Mouse (Mus musculus): ENCODE results near the gene Sh3pxd2a. TPM values are rescaled to one million over a fixed set of nuclear protein-coding genes. Genes with fewer than 3 reads are reported as not detected.

Sh3pxd2a gene
- polyA plus RNA-seq, 1 experiment: 15.5 TPM

DNA sequence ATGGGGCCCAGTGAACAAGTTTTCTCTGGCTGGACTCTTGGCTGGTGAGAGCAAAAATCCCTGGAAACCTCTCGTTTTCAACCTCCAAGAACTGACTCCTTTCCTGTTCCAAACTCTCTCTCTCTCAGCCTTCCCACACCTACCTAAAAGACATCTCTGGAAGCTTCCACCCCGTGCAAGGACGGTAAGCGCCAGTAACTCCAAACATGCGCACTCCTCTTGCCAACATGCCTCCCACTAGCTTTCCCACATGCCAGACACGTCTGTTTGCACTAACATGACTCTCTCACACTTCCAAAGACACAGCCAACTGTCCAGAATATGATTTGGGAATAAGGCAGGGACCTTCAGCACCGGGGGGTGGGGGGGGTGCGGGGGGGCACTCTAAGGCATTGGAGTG, 203.0 kb downstream of the Sh3pxd2a start:
- Histone ChIP-seq H3K27ac (ENCODE audit: insufficient read depth, low read depth, low read length) (no peak overlapping the region), H3K36me3 (ENCODE audit: control insufficient read depth, insufficient read depth, low read length) (no peaks in the 10 kb centered on the region), H3K4me1 (ENCODE audit: control insufficient read depth, insufficient read depth, low read length) (no peaks in the 10 kb centered on the region), H3K27me3 (replicated peaks; ENCODE audit: control insufficient read depth, insufficient read depth, low read length) (no peaks in the 10 kb centered on the region), H3K4me3 (ENCODE audit: insufficient read depth, low read depth, low read length) (no peak overlapping the region)
- 87% methylated on average over 8 of the region's 8 CpGs for WGBS
- no peak for DNase-seq
- no peak for TF ChIP-seq CTCF (conservative IDR thresholded peaks at IDR 0.05; ENCODE audit: insufficient read depth, insufficient read length, low read depth, low read length)
- TF ChIP-seq POLR2A (IDR thresholded peaks at IDR 0.05; ENCODE audit: low read depth, low read length): no peak

DNA sequence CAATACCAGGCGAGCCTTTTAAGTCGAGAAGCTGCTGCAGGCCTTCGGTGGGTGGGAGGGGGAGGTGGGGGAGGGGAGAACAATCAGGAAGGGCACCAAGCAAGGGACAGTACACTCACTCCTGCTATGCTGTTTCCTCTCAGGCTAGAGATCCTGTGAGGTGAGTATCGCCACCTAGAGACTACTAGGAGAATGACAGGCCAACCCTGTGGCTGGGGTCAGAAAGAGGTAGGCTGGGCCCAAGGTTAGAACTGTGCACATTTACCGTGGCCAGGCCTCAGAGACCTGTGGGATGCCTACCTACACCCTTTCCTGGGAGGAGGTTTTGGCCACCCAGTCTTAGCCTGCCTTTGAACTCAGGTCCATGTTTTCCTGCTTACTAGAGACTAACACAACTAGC, 204.6 kb downstream of the Sh3pxd2a start:
- Histone ChIP-seq H3K27me3 (replicated peaks; ENCODE audit: control insufficient read depth, insufficient read depth, low read length) (no peaks in the 10 kb centered on the region), H3K27ac (ENCODE audit: insufficient read depth, low read depth, low read length) (no peak overlapping the region), H3K4me1 (ENCODE audit: control insufficient read depth, insufficient read depth, low read length) (no peaks in the 10 kb centered on the region), H3K4me3 (ENCODE audit: insufficient read depth, low read depth, low read length) (no peak overlapping the region), H3K36me3 (ENCODE audit: control insufficient read depth, insufficient read depth, low read length) (no peaks in the 10 kb centered on the region)
- TF ChIP-seq POLR2A (IDR thresholded peaks at IDR 0.05; ENCODE audit: low read depth, low read length) (no peak), CTCF (conservative IDR thresholded peaks at IDR 0.05; ENCODE audit: insufficient read depth, insufficient read length, low read depth, low read length) (peak; percentile 90)
- peak; percentile 45 for DNase-seq
- WGBS: 17% methylated on average over 5 of the region's 5 CpGs

DNA sequence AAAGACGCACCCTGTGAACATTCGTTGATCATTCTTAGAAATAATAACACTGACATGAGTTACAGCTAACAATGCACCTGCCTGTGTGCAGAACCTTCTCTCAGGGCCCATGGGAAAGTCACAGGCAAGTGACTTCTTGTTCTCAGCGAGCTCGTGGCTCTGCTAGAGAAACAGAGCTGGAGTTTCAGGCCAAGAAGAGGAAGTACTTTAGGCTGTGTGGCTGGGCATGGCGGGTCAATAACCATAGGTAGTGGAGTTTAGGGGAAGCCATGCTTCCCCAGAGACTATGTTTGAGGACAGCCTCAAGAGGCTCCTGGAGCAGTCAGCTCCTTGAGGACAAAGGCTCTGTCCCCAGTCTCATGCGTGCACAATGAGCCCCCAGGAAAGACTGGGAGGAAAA, 208.3 kb downstream of the Sh3pxd2a start:
- 51% methylated on average over 6 of the region's 6 CpGs for WGBS
- DNase-seq: no peak
- H3K36me3 ChIP-seq (ENCODE audit: control insufficient read depth, insufficient read depth, low read length): no peaks in the 10 kb centered on the region
- no peak overlapping the region for H3K27ac ChIP-seq (ENCODE audit: insufficient read depth, low read depth, low read length)
- no peak overlapping the region for H3K4me3 ChIP-seq (ENCODE audit: insufficient read depth, low read depth, low read length)
- no peaks in the 10 kb centered on the region for H3K4me1 ChIP-seq (ENCODE audit: control insufficient read depth, insufficient read depth, low read length)
- TF ChIP-seq POLR2A (IDR thresholded peaks at IDR 0.05; ENCODE audit: low read depth, low read length) (no peak), CTCF (conservative IDR thresholded peaks at IDR 0.05; ENCODE audit: insufficient read depth, insufficient read length, low read depth, low read length) (no peak)
- no peaks in the 10 kb centered on the region for H3K27me3 ChIP-seq (replicated peaks; ENCODE audit: control insufficient read depth, insufficient read depth, low read length)

DNA sequence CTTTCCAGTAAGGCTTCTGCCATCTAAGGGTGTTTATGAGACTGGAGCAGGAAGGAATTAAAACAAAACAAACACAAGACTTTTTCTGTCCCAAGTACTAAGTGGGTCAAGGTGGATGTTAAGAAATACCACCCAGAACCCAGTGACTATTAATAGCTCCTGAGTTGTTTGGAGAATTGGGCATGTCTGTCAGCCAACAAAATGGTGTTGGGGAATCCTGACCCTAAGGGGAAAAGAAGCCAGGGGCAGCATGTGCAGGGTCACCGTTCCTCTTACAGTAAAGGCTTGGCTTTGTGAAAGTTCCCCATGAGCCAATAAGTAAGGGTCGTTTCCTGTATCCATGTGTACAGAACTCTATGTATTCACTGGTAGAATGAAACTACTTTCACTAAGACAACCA, 209.2 kb downstream of the Sh3pxd2a start:
- no peak overlapping the region for H3K4me3 ChIP-seq (ENCODE audit: insufficient read depth, low read depth, low read length)
- no peaks in the 10 kb centered on the region for H3K36me3 ChIP-seq (ENCODE audit: control insufficient read depth, insufficient read depth, low read length)
- H3K27me3 ChIP-seq (replicated peaks; ENCODE audit: control insufficient read depth, insufficient read depth, low read length): no peaks in the 10 kb centered on the region
- H3K4me1 ChIP-seq (ENCODE audit: control insufficient read depth, insufficient read depth, low read length): no peaks in the 10 kb centered on the region
- 65% methylated on average over 2 of the region's 2 CpGs for WGBS
- TF ChIP-seq POLR2A (IDR thresholded peaks at IDR 0.05; ENCODE audit: low read depth, low read length) (no peak), CTCF (conservative IDR thresholded peaks at IDR 0.05; ENCODE audit: insufficient read depth, insufficient read length, low read depth, low read length) (no peak)
- DNase-seq: no peak
- no peak overlapping the region for H3K27ac ChIP-seq (ENCODE audit: insufficient read depth, low read depth, low read length)

DNA sequence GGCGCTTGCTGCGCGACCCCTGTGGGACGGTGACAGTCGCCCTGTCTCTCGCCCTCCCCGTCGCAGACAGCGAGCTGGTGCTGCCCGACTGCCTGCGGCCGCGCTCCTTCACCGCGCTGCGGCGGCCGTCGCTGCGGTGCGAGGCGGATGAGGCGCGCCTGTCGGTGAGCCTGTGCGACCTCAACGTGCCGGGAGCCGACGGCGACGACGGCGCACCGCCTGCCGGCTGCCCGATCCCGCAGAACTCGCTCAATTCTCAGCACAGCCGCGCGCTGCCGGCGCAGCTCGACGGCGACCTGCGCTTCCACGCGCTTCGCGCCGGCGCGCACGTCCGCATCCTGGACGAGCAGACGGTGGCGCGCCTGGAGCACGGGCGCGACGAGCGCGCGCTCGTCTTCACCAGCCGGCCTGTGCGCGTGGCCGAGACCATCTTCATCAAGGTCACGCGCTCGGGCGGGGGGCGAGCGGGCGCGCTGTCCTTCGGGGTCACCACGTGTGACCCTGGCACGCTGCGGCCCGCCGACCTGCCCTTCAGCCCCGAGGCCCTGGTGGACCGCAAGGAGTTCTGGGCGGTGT, 211.1 kb downstream of the Sh3pxd2a start:
- no peak for DNase-seq
- Histone ChIP-seq H3K4me1 (ENCODE audit: control insufficient read depth, insufficient read depth, low read length) (no peaks in the 10 kb centered on the region), H3K36me3 (ENCODE audit: control insufficient read depth, insufficient read depth, low read length) (no peaks in the 10 kb centered on the region), H3K4me3 (ENCODE audit: insufficient read depth, low read depth, low read length) (peak overlapping the region; percentile 10; the same call in 1 of the 2 replicates), H3K27me3 (replicated peaks; ENCODE audit: control insufficient read depth, insufficient read depth, low read length) (no peaks in the 10 kb centered on the region), H3K27ac (ENCODE audit: insufficient read depth, low read depth, low read length) (no peak overlapping the region)
- no peak for TF ChIP-seq CTCF (conservative IDR thresholded peaks at IDR 0.05; ENCODE audit: insufficient read depth, insufficient read length, low read depth, low read length)
- TF ChIP-seq POLR2A (IDR thresholded peaks at IDR 0.05; ENCODE audit: low read depth, low read length): no peak
- WGBS: 3% methylated on average over 89 of the region's 90 CpGs

DNA sequence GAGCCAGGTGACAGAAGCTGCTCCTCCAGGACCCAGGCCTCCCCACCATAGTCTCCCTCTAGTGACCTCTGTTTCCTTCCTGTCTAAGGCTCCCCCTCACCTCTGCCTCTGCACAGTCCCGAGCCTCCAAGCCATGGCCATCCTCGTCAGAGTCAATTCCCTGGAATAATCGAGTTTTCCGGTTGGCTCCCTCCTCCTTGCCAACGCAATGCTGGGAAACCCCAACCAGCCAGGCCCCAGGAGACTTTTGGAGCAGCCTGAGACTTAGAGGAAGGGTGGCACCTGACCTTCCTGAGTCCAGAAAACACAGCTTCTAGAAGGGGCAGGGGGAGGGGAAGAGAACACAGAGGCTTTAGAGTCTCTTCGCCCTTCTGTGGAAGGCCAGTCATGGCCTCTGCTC, 213.3 kb downstream of the Sh3pxd2a start:
- no peak overlapping the region for H3K4me3 ChIP-seq (ENCODE audit: insufficient read depth, low read depth, low read length)
- H3K27me3 ChIP-seq (replicated peaks; ENCODE audit: control insufficient read depth, insufficient read depth, low read length): no peaks in the 10 kb centered on the region
- DNase-seq: no peak
- H3K4me1 ChIP-seq (ENCODE audit: control insufficient read depth, insufficient read depth, low read length): peaks cover 2% of the 10 kb centered on the region; the same call in 1 of the 2 replicates
- no peaks in the 10 kb centered on the region for H3K36me3 ChIP-seq (ENCODE audit: control insufficient read depth, insufficient read depth, low read length)
- no peak overlapping the region for H3K27ac ChIP-seq (ENCODE audit: insufficient read depth, low read depth, low read length)
- WGBS: 80% methylated on average over 6 of the region's 6 CpGs
- no peak for TF ChIP-seq POLR2A (IDR thresholded peaks at IDR 0.05; ENCODE audit: low read depth, low read length)
- no peak for TF ChIP-seq CTCF (conservative IDR thresholded peaks at IDR 0.05; ENCODE audit: insufficient read depth, insufficient read length, low read depth, low read length)

DNA sequence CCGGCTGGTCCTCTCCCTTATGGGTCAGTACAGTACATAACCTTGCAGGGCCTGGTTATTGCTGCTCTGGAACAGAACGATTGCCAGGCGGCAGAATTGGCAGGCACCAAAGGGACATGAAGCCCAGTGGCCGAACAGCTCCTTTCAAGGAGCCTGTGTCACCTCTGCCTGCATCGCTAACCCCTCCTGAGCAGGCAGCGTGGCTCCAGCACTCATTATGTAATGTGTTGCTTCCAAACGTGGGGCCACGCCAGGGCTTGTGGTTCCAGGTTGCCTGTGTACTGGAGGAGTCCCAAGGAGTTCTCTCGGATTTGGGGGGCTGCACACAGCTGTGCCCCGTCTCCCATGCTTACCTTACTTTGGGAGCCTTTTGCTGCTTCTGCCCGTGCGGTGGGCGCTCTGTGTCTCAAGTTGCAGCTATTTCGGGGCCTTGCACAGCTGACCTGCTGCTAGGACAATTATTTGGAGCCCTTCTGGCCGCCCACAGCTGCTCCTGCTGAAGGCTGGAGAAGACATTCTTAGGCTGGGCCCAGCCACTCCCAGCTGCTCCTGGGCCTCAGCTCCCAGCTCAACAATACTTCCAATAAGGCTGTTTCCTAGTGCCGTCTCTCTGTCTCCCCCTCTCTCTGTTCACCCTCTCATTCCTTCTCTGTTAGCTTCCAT, 215.2 kb downstream of the Sh3pxd2a start:
- peak; percentile 37 for DNase-seq
- Histone ChIP-seq H3K36me3 (ENCODE audit: control insufficient read depth, insufficient read depth, low read length) (no peaks in the 10 kb centered on the region), H3K27me3 (replicated peaks; ENCODE audit: control insufficient read depth, insufficient read depth, low read length) (no peaks in the 10 kb centered on the region), H3K27ac (ENCODE audit: insufficient read depth, low read depth, low read length) (no peak overlapping the region), H3K4me1 (ENCODE audit: control insufficient read depth, insufficient read depth, low read length) (peaks cover 2% of the 10 kb centered on the region; the same call in 1 of the 2 replicates), H3K4me3 (ENCODE audit: insufficient read depth, low read depth, low read length) (no peak overlapping the region)
- 67% methylated on average over 16 of the region's 16 CpGs for WGBS
- TF ChIP-seq POLR2A (IDR thresholded peaks at IDR 0.05; ENCODE audit: low read depth, low read length) (no peak), CTCF (conservative IDR thresholded peaks at IDR 0.05; ENCODE audit: insufficient read depth, insufficient read length, low read depth, low read length) (no peak)
